Mouse (Mus musculus) heart, adult 8-10 months (tissue): Measurements from ENCODE around the gene Sept14. TPM values are rescaled to one million over a fixed set of nuclear protein-coding genes. Genes with fewer than 3 reads are reported as not detected.

Experiments
- DNase-seq: peaks from one replicate; pipeline ENCODE4 v3.0.0; 2022; ENCODE audit warnings: low spot score
- total RNA-seq, 4 experiments: library from RNA; stranded (reverse); gene quantifications; 2 replicates each; pipeline ENCODE4 v1.2.4; 2022

The Sept14 gene
- total RNA-seq, 4 experiments from 2014 or later: not detected

DNA sequence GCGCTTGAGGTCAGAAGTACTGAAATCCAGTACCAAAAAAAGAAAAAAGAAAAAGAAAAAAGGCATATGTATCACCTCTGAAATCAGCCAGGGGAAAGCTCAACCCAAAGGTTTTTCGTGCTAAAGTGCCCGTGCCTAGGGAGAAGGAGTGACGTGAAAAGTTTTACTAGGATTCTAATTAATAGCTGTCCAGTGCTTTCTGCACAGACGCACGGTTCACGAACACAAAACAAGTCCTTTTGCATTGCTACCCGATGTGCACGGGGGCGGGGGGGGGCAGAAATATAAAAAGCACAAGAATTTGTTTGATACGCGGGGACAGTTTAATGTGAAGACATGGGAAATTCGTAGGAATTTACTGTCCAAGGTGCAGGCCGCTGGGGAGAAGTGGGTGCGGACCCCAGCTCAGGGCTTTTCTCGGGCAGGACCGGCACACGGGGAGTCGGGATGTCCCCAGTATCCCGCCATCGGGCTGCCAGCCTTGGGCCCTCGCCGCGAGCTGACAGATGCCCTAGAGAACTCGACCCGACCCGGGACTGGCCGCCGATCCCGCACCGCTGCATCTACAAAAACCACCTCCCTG, 38.8 kb downstream of the Sept14 start:
- no peak for DNase-seq

DNA sequence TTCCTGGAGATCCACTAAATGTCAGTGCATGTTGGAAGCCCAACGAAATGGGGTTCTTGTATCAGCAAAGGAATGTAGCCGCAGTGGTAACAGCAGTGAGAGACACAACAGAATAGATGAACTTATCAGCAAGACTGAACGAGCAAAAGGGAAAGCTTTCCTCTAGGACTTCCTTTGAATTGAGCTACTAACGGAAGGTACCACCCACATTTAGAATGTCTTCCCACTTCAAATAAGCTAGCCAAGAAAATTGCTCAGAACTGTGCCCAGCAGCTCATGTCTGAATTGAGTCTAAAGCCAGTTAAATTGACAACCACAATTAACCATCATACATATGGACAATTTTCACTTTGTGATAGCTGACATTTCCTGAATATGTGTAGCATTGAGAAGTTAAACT, 40.5 kb downstream of the Sept14 start:
- no peak for DNase-seq

DNA sequence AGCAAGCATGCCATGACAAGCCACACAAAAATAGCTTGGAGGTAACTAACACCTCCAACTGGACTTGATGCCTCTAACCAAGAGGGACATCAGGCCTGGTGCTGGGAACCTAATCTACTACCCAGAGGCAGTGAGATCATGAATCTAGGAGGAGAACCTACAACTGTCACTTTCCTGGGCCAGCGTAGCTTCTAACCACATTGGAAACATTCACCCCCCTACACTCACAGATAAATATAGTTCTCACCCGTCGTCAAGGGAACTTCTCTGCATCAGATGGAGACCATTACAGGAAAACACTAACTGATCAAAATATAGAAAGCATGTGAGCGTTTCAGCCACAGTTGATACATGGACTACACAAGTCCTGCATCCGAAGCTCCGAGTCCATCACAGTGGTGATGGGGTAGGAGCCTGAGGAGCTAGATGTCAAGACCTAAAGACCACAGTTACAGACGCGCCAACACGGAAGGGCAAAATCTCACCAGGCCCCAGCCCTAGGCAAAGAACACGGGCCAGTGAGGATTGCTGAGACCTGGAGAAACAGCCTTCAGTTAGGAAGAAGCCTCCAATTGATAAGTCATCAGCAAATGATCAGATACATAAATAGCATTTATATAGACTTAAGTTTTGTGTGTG, 41.9 kb downstream of the Sept14 start:
- no peak for DNase-seq

DNA sequence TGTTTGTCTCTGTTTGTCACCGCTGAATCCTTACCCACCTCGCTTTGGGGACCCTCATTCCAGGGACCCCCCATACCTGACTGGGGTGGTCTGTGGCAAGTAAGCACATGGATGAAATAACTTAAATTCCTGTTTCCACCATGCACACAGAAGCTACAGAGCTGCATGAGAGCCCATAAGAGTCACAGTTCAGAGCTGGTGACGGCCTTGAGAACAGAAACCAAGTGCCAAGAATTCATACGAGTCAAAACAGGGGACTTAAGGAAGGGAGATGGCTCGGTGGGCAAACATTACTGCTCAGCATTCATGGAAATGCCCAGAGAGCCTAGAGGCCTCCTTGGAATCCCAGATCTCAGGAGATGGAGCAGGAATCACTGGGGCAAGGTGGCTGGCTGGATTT, 44.2 kb downstream of the Sept14 start:
- DNase-seq: no peak

DNA sequence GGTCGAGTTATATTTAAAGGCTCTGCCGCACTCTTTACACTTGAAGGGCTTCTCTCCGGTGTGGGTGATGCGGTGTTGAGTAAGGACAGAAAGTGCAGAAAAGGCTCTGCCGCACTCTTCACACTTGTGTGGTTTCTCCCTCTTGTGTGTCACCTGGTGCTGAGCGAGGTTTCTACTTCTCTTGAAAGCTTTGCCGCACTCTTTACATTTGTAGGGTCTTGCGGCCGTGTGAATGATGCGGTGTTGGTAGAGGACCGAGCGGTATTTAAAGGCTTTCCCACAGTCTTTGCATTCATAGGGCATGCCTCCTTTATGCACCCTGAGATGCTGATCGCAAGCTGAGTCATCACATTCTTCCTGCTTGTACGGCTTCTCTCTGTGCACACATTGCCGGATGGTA, 50.4 kb downstream of the Sept14 start:
- DNase-seq: no peak

DNA sequence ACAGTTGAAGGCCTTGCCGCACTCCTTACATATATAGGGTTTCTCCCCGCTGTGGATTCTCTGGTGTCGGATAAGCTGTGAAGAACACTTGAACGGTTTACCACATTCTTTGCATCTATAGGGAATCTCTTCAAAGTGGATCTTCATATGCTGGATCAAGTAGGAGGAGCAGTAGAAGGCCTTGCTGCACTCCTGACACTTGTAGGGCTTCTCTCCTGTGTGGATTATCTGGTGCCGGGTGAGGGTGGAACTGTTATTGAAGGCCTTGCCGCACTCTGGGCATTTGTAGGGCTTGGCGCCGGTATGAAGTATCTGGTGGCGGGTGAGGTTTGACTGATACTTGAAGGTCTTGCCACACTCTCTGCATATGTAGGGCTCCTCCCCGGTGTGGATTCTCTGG, 51.3 kb downstream of the Sept14 start:
- DNase-seq: no peak

DNA sequence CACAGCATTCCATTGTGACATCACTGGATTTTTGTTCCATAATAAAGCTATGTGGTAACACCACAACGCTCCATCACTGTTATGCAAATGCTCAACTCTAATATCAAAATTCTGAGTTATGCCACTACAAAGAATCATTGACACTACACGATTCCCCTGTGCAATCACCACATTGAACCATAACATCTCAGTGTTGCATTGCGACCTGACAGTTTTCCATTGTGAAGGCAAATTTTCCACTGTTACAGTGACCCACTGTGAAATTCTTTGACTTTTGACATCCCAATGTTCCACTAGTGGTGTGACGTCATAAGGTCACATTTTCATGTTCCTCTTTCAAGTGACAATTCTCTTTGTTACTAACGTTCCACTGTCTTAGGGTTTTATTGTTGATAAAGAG, 57.5 kb downstream of the Sept14 start:
- no peak for DNase-seq

Other genes with a start within 250 kb of the Sept14 start
- gene Sfswap, start 207.3 kb downstream of the Sept14 start, total RNA-seq: 10 to 100 TPM; 21.3 to 34.4 (median 25.8) TPM
- under 1 TPM; 0.53 to 0.91 (median 0.77) TPM for gene Mmp17, start 124.3 kb downstream of the Sept14 start, total RNA-seq
- 1 to 10 TPM; 2.9 to 3.9 (median 3.1) TPM for gene Zfp11, start 38.4 kb downstream of the Sept14 start, total RNA-seq
- gene Mrps17, start 7.0 kb upstream of the Sept14 start, total RNA-seq: 10 to 100 TPM; 86.3 to 98.9 (median 90.7) TPM
- gene Nipsnap2, start 16.6 kb upstream of the Sept14 start, total RNA-seq: 1,000 to 10,000 TPM in 2 of 4 experiments, 100 to 1,000 TPM in 2; 969 to 1,032 (median 999) TPM
- gene Psph, start 78.9 kb upstream of the Sept14 start, total RNA-seq: 1 to 10 TPM; 8.0 to 10.0 (median 8.6) TPM
- 10 to 100 TPM in 2 of 4 experiments, 1 to 10 TPM in 2; 5.9 to 11.7 (median 10.7) TPM for gene Sumf2, start 138.5 kb upstream of the Sept14 start, total RNA-seq
- gene Chchd2, start 179.0 kb upstream of the Sept14 start, total RNA-seq: 1,000 to 10,000 TPM; 1,037 to 1,147 (median 1,095) TPM
- under 1 TPM; 0.19 to 0.47 (median 0.39) TPM for gene Zbed5, start 187.2 kb upstream of the Sept14 start, total RNA-seq
- gene Phkg1, start 190.0 kb upstream of the Sept14 start, total RNA-seq: 10 to 100 TPM; 14.9 to 25.5 (median 21.2) TPM
- gene Nupr1l, start 200.0 kb upstream of the Sept14 start, total RNA-seq: 1 to 10 TPM in 2 of 4 experiments, under 1 TPM in 2; 0.47 to 1.7 (median 1.0) TPM
- 10 to 100 TPM; 14.7 to 18.3 (median 17.0) TPM for gene Vkorc1l1, start 233.5 kb upstream of the Sept14 start, total RNA-seq